Mouse (Mus musculus): ENCODE data around the gene Agfg1. TPM values are rescaled to one million over a fixed set of nuclear protein-coding genes. Genes with fewer than 3 reads are reported as not detected.

Agfg1 gene
- polyA plus RNA-seq, 1 experiment = 21.7 TPM

GRCm38 (mm10) chr1:82948601-82949000 lies 109.3 kb downstream of the Agfg1 start:
- Histone ChIP-seq H3K27me3 (ENCODE audit: control insufficient read depth, insufficient read depth, insufficient read length) (no peaks in the 10 kb centered on the region), H3K4me2 (ENCODE audit: low read depth) (no peak overlapping the region), H3K4me3 (no peak overlapping the region), H3K36me3 (ENCODE audit: control insufficient read depth, insufficient read depth) (no peaks in the 10 kb centered on the region), H3ac (ENCODE audit: control insufficient read depth, insufficient read length) (no peak overlapping the region), H3K79me2 (ENCODE audit: control insufficient read depth, insufficient read depth) (no peaks in the 10 kb centered on the region)
- TF ChIP-seq MAX (IDR thresholded peaks at IDR 0.05; ENCODE audit: low read depth) (no peak), MYOD1 (IDR thresholded peaks at IDR 0.05; ENCODE audit: control insufficient read depth in 1 of 3, insufficient read length in 2 of 3, low read depth in 2 of 3) (no peak), POLR2A (IDR thresholded peaks at IDR 0.05; ENCODE audit: insufficient read length, low read depth) (no peak), CEBPB (IDR thresholded peaks at IDR 0.05; ENCODE audit: insufficient read depth, poor library complexity, severe bottlenecking) (no peak), USF1 (IDR thresholded peaks at IDR 0.05; ENCODE audit: low read depth) (no peak), SRF (IDR thresholded peaks at IDR 0.05; ENCODE audit: control insufficient read depth, insufficient read length, low read depth) (no peak), POLR2AphosphoS2 (IDR thresholded peaks at IDR 0.05; ENCODE audit: insufficient read length, low read depth) (no peak), MYOG (IDR thresholded peaks at IDR 0.05; ENCODE audit: control insufficient read depth in 1 of 3, insufficient read depth in 1 of 3, insufficient read length in 2 of 3, low read depth in 2 of 3) (no peak), E2F4 (IDR thresholded peaks at IDR 0.05; ENCODE audit: insufficient read depth) (no peak), TCF12 (IDR thresholded peaks at IDR 0.05; ENCODE audit: insufficient read depth, poor library complexity, severe bottlenecking) (no peak), TCF3 (IDR thresholded peaks at IDR 0.05; ENCODE audit: insufficient read length, low read depth) (no peak), REST (IDR thresholded peaks at IDR 0.05; ENCODE audit: insufficient read depth, insufficient read length) (no peak)

Other genes with a start within 250 kb of the Agfg1 start
- 121 TPM for gene Mff, start 114.6 kb upstream of the Agfg1 start, polyA plus RNA-seq (2012; fragmentation: generic; extraction: Trizol)
- gene Tm4sf20, start 71.0 kb upstream of the Agfg1 start, polyA plus RNA-seq (2012; fragmentation: generic; extraction: Trizol) = not detected
- gene Gm47791, start 68.2 kb upstream of the Agfg1 start, polyA plus RNA-seq (2012; fragmentation: generic; extraction: Trizol) = not detected
- not detected for gene A030005L19Rik, start 73.8 kb downstream of the Agfg1 start, polyA plus RNA-seq (2012; fragmentation: generic; extraction: Trizol)
- gene A030014E15Rik, start 85.4 kb downstream of the Agfg1 start, polyA plus RNA-seq (2012; fragmentation: generic; extraction: Trizol) = not detected
- not detected for gene Gm6217, start 91.9 kb downstream of the Agfg1 start, polyA plus RNA-seq (2012; fragmentation: generic; extraction: Trizol)
- gene A030003K21Rik, start 103.9 kb downstream of the Agfg1 start, polyA plus RNA-seq (2012; fragmentation: generic; extraction: Trizol) = not detected
- not detected for gene Gm7544, start 116.5 kb downstream of the Agfg1 start, polyA plus RNA-seq (2012; fragmentation: generic; extraction: Trizol)
- gene Gm47955, start 120.8 kb downstream of the Agfg1 start, polyA plus RNA-seq (2012; fragmentation: generic; extraction: Trizol) = not detected
- not detected for gene Gm47959, start 161.1 kb downstream of the Agfg1 start, polyA plus RNA-seq (2012; fragmentation: generic; extraction: Trizol)
- gene Slc19a3, start 199.0 kb downstream of the Agfg1 start, polyA plus RNA-seq (2012; fragmentation: generic; extraction: Trizol) = 0.07 TPM
- not detected for gene Krtap28-10, start 203.0 kb downstream of the Agfg1 start, polyA plus RNA-seq (2012; fragmentation: generic; extraction: Trizol)
- not detected for gene Gm47969, start 205.4 kb downstream of the Agfg1 start, polyA plus RNA-seq (2012; fragmentation: generic; extraction: Trizol)
- gene A030005K14Rik, start 219.9 kb downstream of the Agfg1 start, polyA plus RNA-seq (2012; fragmentation: generic; extraction: Trizol) = not detected
- not detected for gene Krtap28-13, start 221.4 kb downstream of the Agfg1 start, polyA plus RNA-seq (2012; fragmentation: generic; extraction: Trizol)

Measured in myocyte (in vitro differentiated cells).